Mouse (Mus musculus) limb, embryonic 13.5 days (tissue): ENCODE results near the gene Ccdc116. TPM values are rescaled to one million over a fixed set of nuclear protein-coding genes. Genes with fewer than 3 reads are reported as not detected.

Experiments used
- ATAC-seq: fragments of 200-750 bp; cut with Nextera tagmentation; 2 replicates; pipeline ENCODE4 v1.8.0; 2017; ENCODE audit warnings: low read depth, moderate number of reproducible peaks, moderate TSS enrichment; ENCODE audit not compliant: low FRiP score
- H3K27ac ChIP-seq: fragments of 300-500 bp; sonication (generic); 2 replicates; pipeline ENCODE4 v1.5.1; 2015; ENCODE audit warnings: inconsistent platforms, mild to moderate bottlenecking, moderate library complexity
- H3K27me3 ChIP-seq: fragments of 300-500 bp; sonication (generic); 2 replicates; pipeline ENCODE4 v1.6.1; 2015; ENCODE audit warnings: mild to moderate bottlenecking, inconsistent platforms
- H3K36me3 ChIP-seq: fragments of 300-500 bp; sonication (generic); 2 replicates; pipeline ENCODE4 v1.6.1; 2015; ENCODE audit warnings: inconsistent platforms, mild to moderate bottlenecking, moderate library complexity
- H3K4me1 ChIP-seq: fragments of 300-500 bp; sonication (generic); 2 replicates; pipeline ENCODE4 v1.6.1; 2015; ENCODE audit warnings: inconsistent platforms
- H3K4me2 ChIP-seq: fragments of 300-500 bp; sonication (generic); replicated peaks from 2 replicates; pipeline ENCODE4 v1.6.1; 2015; ENCODE audit warnings: inconsistent platforms, mild to moderate bottlenecking, moderate library complexity
- H3K4me3 ChIP-seq: fragments of 300-500 bp; sonication (generic); 2 replicates; pipeline ENCODE4 v1.5.1; 2015; ENCODE audit warnings: moderate library complexity, mild to moderate bottlenecking, inconsistent platforms
- H3K9ac ChIP-seq: fragments of 300-500 bp; sonication (generic); 2 replicates; pipeline ENCODE4 v1.6.1; 2015; ENCODE audit warnings: mild to moderate bottlenecking, inconsistent platforms
- H3K9me3 ChIP-seq: fragments of 300-500 bp; sonication (generic); 2 replicates; pipeline ENCODE4 v1.6.1; 2016; ENCODE audit warnings: inconsistent platforms
- WGBS: fragments of 180-500 bp; shearing (Covaris S2); methylation state at CpG from one replicate; pipeline ENCODE4 v1.1.7; 2015; 5-methylcytosine and 5-hydroxymethylcytosine counted together
- microRNA counts: library from miRNA; unstranded; fragments of <30 nt; microRNA quantifications from one replicate; lab custom pipeline; 2016
- microRNA-seq: library from miRNA; unstranded; fragments of <30 nt; microRNA quantifications from one replicate; pipeline ENCODE4, GENCODE M21; 2016
- polyA plus RNA-seq: library from polyadenylated mRNA; unstranded; fragments of >200 nt; fragmentation: Nextera tagmentation; extraction: Ambion mirVana; gene quantifications from 2 replicates; pipeline ENCODE4 v1.2.1, GENCODE M21; 2015

Gene Ccdc116
- polyA plus RNA-seq, 1 experiment from 2014 or later = 0.51 TPM

- H3K27me3 ChIP-seq = no peaks in the 10 kb centered on the region
- peaks cover 37% of the 10 kb centered on the region for H3K36me3 ChIP-seq
- H3K9me3 ChIP-seq = no peaks in the 10 kb centered on the region
- peak overlapping the region; percentile 72 for H3K9ac ChIP-seq
- H3K4me1 ChIP-seq = peaks cover 27% of the 10 kb centered on the region
- peak overlapping the region; percentile 75 for H3K27ac ChIP-seq
- peak; percentile 33; the same call in 1 of the 2 replicates for ATAC-seq
- H3K4me3 ChIP-seq = peak overlapping the region; percentile 61
- peak overlapping the region; percentile 79 for H3K4me2 ChIP-seq
- under 1% methylated on average over 22 of the region's 22 CpGs for WGBS
These were observed 22.7 kb downstream of the Ccdc116 start for GRCm38 (mm10) chr16:17124119-17124870.

- H3K4me2 ChIP-seq = no peak overlapping the region
- no peaks in the 10 kb centered on the region for H3K9me3 ChIP-seq
- H3K27ac ChIP-seq = no peak overlapping the region
- peaks cover 27% of the 10 kb centered on the region for H3K4me1 ChIP-seq
- H3K36me3 ChIP-seq = peaks cover 62% of the 10 kb centered on the region
- H3K9ac ChIP-seq = no peak overlapping the region
- 80% methylated on average over 14 of the region's 14 CpGs for WGBS
- no peak for ATAC-seq
- H3K27me3 ChIP-seq = no peaks in the 10 kb centered on the region
- no peak overlapping the region for H3K4me3 ChIP-seq
These were observed 25.5 kb downstream of the Ccdc116 start for GRCm38 (mm10) chr16:17121569-17121968.

GRCm38 (mm10) chr16:17117309-17117799 is 29.7 kb downstream of the Ccdc116 start:
- Histone ChIP-seq H3K36me3 (peaks cover 89% of the 10 kb centered on the region), H3K9ac (no peak overlapping the region), H3K27ac (no peak overlapping the region), H3K9me3 (no peaks in the 10 kb centered on the region), H3K4me1 (no peaks in the 10 kb centered on the region; the same call in 1 of the 2 replicates), H3K4me3 (no peak overlapping the region), H3K4me2 (no peak overlapping the region), H3K27me3 (no peaks in the 10 kb centered on the region)
- ATAC-seq = no peak
- 95% methylated on average over 5 of the region's 5 CpGs for WGBS

- H3K4me2 ChIP-seq = peak within 1 kb of the TSS; percentile 73
- ATAC-seq = peak; percentile 86
- H3K4me3 ChIP-seq = peak within 1 kb of the TSS; percentile 88
- no peaks in the 10 kb centered on the region for H3K9me3 ChIP-seq
- H3K4me1 ChIP-seq = peaks cover 11% of the 10 kb centered on the region
- no peak within 1 kb of the TSS for H3K27ac ChIP-seq
- peak within 1 kb of the TSS; percentile 82 for H3K9ac ChIP-seq
- WGBS = 8% methylated on average over 38 of the region's 38 CpGs
- H3K36me3 ChIP-seq = peaks cover 55% of the 10 kb centered on the region
- H3K27me3 ChIP-seq = no peaks in the 10 kb centered on the region
These were observed 36.0 kb downstream of the Ccdc116 start, which contains the start of gene Ppil2 for GRCm38 (mm10) chr16:17110771-17111743. TSS of gene Ppil2 (minus strand) at chr16:17111257.

- no peak for ATAC-seq
- Histone ChIP-seq H3K27ac (no peak overlapping the region), H3K9ac (no peak overlapping the region), H3K4me3 (no peak overlapping the region), H3K36me3 (peaks cover 88% of the 10 kb centered on the region), H3K27me3 (no peaks in the 10 kb centered on the region), H3K4me2 (no peak overlapping the region), H3K9me3 (no peaks in the 10 kb centered on the region), H3K4me1 (peaks cover 19% of the 10 kb centered on the region)
- 84% methylated on average over 4 of the region's 4 CpGs for WGBS
These were observed 42.4 kb downstream of the Ccdc116 start for GRCm38 (mm10) chr16:17104600-17104999.

GRCm38 (mm10) chr16:17102630-17103220 is 44.3 kb downstream of the Ccdc116 start:
- peak; percentile 58; the same call in 1 of the 2 replicates for ATAC-seq
- Histone ChIP-seq H3K9me3 (no peaks in the 10 kb centered on the region), H3K4me1 (peaks cover 17% of the 10 kb centered on the region), H3K36me3 (peaks cover 96% of the 10 kb centered on the region), H3K4me3 (no peak overlapping the region), H3K9ac (no peak overlapping the region), H3K27me3 (no peaks in the 10 kb centered on the region), H3K4me2 (no peak overlapping the region), H3K27ac (peak overlapping the region; percentile 56)
- WGBS = 49% methylated on average over 7 of the region's 7 CpGs

GRCm38 (mm10) chr16:17096938-17097337 is 50.1 kb downstream of the Ccdc116 start:
- ATAC-seq = no peak
- peaks cover 99% of the 10 kb centered on the region for H3K36me3 ChIP-seq

More at GRCm38 (mm10) chr16:17096938-17097337, 50.1 kb downstream of the Ccdc116 start:
- no peaks in the 10 kb centered on the region for H3K27me3 ChIP-seq
- no peak overlapping the region for H3K9ac ChIP-seq
- no peak overlapping the region for H3K27ac ChIP-seq
- no peak overlapping the region for H3K4me2 ChIP-seq
- H3K9me3 ChIP-seq = no peaks in the 10 kb centered on the region
- no peaks in the 10 kb centered on the region; the same call in 1 of the 2 replicates for H3K4me1 ChIP-seq
- 91% methylated on average over 3 of the region's 3 CpGs for WGBS
- H3K4me3 ChIP-seq = no peak overlapping the region

MicroRNA genes within 50 kb of the gene (microRNA counts, 519-probe panel; counts per million panel counts)
- microRNA mmu-miR-130b (lab: Ali Mortazavi, UCI) (4,515 counts per million, percentile 87 among the panel's probes with 10 or more counts), microRNA mmu-miR-301b (lab: Ali Mortazavi, UCI) (3,328 counts per million, percentile 58 among the panel's probes with 10 or more counts)

Small RNA genes within 50 kb of the gene (microRNA-seq; reads per million reads assigned to microRNA genes)
- gene Mir130b (7,230 reads per million, percentile 93 among the genes with 10 or more reads in this experiment), gene Mir301b (96.6 reads per million, percentile 53 among the genes with 10 or more reads in this experiment)

Other genes starting within 250 kb of the Ccdc116 start
- gene Mapk1, start 163.8 kb downstream of the Ccdc116 start, polyA plus RNA-seq = 145 and 155 TPM in 2 replicates
- gene Ypel1, start 77.5 kb downstream of the Ccdc116 start, polyA plus RNA-seq = 53.8 and 57.3 TPM in 2 replicates
- gene Ppil2, start 36.0 kb downstream of the Ccdc116 start, polyA plus RNA-seq = 150 and 158 TPM in 2 replicates
- gene 2610318N02Rik, start 22.1 kb downstream of the Ccdc116 start, polyA plus RNA-seq = 70.7 and 78.6 TPM in 2 replicates
- 47.7 and 58.0 TPM in 2 replicates for gene Sdf2l1, start 14.8 kb downstream of the Ccdc116 start, polyA plus RNA-seq
- gene Ydjc, start 2.6 kb downstream of the Ccdc116 start, polyA plus RNA-seq = 7.2 and 7.6 TPM in 2 replicates
- gene Ube2l3, start 55.4 kb upstream of the Ccdc116 start, polyA plus RNA-seq = 356 and 360 TPM in 2 replicates
- 0.28 and 0.38 TPM in 2 replicates for gene Rimbp3, start 61.4 kb upstream of the Ccdc116 start, polyA plus RNA-seq
- 9.1 and 9.3 TPM in 2 replicates for gene Hic2, start 86.3 kb upstream of the Ccdc116 start, polyA plus RNA-seq
- 12.6 and 14.3 TPM in 2 replicates for gene Tmem191c, start 128.8 kb upstream of the Ccdc116 start, polyA plus RNA-seq
- 0.83 and 0.88 TPM in 2 replicates for gene Serpind1, start 184.1 kb upstream of the Ccdc116 start, polyA plus RNA-seq